Mouse (Mus musculus) kidney, postnatal 0 days (tissue): ENCODE results near the gene 1810065E05Rik. TPM values are rescaled to one million over a fixed set of nuclear protein-coding genes. Genes with fewer than 3 reads are reported as not detected.

ENCODE experiments used
- ATAC-seq: fragments of 200-750 bp; cut with Nextera tagmentation; replicated peaks from 2 replicates; pipeline ENCODE4 v1.8.0; 2017; ENCODE audit warnings: low read depth, moderate number of reproducible peaks, moderate TSS enrichment, moderate library complexity; ENCODE audit not compliant: low FRiP score
- DNase-seq: peaks from one replicate; pipeline ENCODE4 v3.0.0-alpha.2; 2016; ENCODE audit warnings: low spot score
- H3K27ac ChIP-seq: fragments of 300-500 bp; sonication (generic); 2 replicates; pipeline ENCODE4 v1.5.1; 2014; ENCODE audit warnings: mild to moderate bottlenecking
- H3K27me3 ChIP-seq: fragments of 300-500 bp; sonication (generic); 2 replicates; pipeline ENCODE4 v1.6.1; 2014; ENCODE audit warnings: low read length, mixed read lengths; ENCODE audit not compliant: insufficient read depth
- H3K36me3 ChIP-seq: fragments of 300-500 bp; sonication (generic); 2 replicates; pipeline ENCODE4 v1.6.1; 2014; ENCODE audit warnings: low read length, mixed read lengths; ENCODE audit not compliant: insufficient read depth
- H3K4me1 ChIP-seq: fragments of 300-500 bp; sonication (generic); replicated peaks from 2 replicates; pipeline ENCODE4 v1.6.1; 2014; ENCODE audit warnings: antibody characterized with exemption, low read length, mixed read lengths; ENCODE audit not compliant: insufficient read depth
- H3K4me2 ChIP-seq: fragments of 300-500 bp; sonication (generic); 2 replicates; pipeline ENCODE4 v1.6.1; 2014; ENCODE audit warnings: mild to moderate bottlenecking, low read length, moderate library complexity, mixed read lengths
- H3K4me3 ChIP-seq: fragments of 300-500 bp; sonication (generic); replicated peaks from 2 replicates; pipeline ENCODE4 v1.5.1; 2014; ENCODE audit warnings: low read depth, low read length
- H3K9ac ChIP-seq: fragments of 300-500 bp; sonication (generic); 2 replicates; pipeline ENCODE4 v1.6.1; 2014; ENCODE audit warnings: low read depth, low read length
- H3K9me3 ChIP-seq: fragments of 300-500 bp; sonication (generic); replicated peaks from 2 replicates; pipeline ENCODE4 v1.6.1; 2016; ENCODE audit warnings: low read length, inconsistent platforms, mixed read lengths
- CTCF ChIP-seq: IDR thresholded peaks from 2 replicates; pipeline ENCODE4 v1.5.1; 2016; ENCODE audit warnings: antibody characterized with exemption, low read depth, mild to moderate bottlenecking, moderate library complexity
- WGBS: fragments of 180-500 bp; shearing (Covaris S2); extraction: QIAGEN DNeasy Blood & Tissue Kit; methylation state at CpG from one replicate; pipeline ENCODE4 v1.1.7; 2014; 5-methylcytosine and 5-hydroxymethylcytosine counted together
- polyA plus RNA-seq: library from polyadenylated mRNA; unstranded; fragments of >200 nt; fragmentation: Nextera tagmentation; extraction: Ambion mirVana; gene quantifications from 2 replicates; pipeline ENCODE4 v1.2.1, GENCODE M21; 2015

1810065E05Rik gene
- polyA plus RNA-seq = not detected in 2 replicates

DNA sequence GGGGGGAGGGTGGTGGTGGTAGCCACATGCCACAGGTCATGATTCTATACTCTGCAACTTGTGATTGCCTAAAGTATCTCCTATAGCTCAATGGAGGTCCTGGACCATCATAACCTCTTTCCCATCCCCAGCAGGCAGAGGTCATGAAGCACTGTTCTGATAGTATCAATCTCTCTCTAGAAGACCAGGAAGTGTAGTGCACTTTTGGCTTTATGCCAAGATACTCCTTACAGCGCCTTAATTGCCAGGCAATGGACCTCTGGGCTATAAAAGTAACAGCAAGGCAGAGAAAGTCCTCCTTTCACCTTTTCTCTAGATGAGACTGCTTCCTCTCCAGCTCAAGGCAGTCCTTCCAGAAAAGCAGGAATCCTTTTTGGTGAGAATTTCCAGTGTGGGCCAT is at the start of gene 1810065E05Rik:
Gene 1810065E05Rik, plus strand, starts transcription at position 297 of the 400 bp plus-strand sequence.
- Histone ChIP-seq H3K27me3 (no peaks in the 10 kb centered on the region), H3K9ac (no peak within 1 kb of the TSS), H3K4me3 (no peak within 1 kb of the TSS), H3K4me2 (no peak within 1 kb of the TSS), H3K4me1 (no peaks in the 10 kb centered on the region), H3K9me3 (no peaks in the 10 kb centered on the region), H3K27ac (no peak within 1 kb of the TSS), H3K36me3 (no peaks in the 10 kb centered on the region)
- ATAC-seq = no peak
- DNase-seq = no peak
- WGBS = 42% methylated on average over 1 of the region's 1 CpGs
- TF ChIP-seq CTCF = no peak

DNA sequence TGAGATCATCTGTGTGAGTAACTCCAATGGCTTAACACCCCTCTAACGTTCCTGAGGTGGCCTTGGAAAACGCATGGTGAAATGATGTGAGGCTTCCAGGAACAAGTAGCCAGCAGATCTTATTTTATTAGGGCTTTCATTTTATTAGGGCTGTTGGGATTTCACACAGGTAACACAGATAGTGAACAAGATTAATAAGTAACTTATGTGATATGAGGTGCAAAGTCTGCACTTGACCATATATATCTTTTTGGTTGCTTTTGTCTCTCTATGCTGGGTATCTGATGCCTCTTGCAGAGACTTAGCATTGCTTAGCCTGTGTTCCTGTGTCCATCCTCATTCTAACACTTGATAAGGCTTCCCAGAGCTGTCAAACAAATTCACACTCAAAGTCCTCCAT is 43.6 kb upstream of the 1810065E05Rik start:
- H3K36me3 ChIP-seq = no peaks in the 10 kb centered on the region
- ATAC-seq (no peak), DNase-seq (no peak)
- no peak overlapping the region for H3K4me3 ChIP-seq
- H3K27ac ChIP-seq = no peak overlapping the region
- H3K9ac ChIP-seq = no peak overlapping the region
- H3K9me3 ChIP-seq = no peaks in the 10 kb centered on the region
- no peak for TF ChIP-seq CTCF
- 78% methylated on average over 2 of the region's 2 CpGs for WGBS
- no peak overlapping the region for H3K4me2 ChIP-seq
- H3K4me1 ChIP-seq = no peaks in the 10 kb centered on the region
- H3K27me3 ChIP-seq = no peaks in the 10 kb centered on the region

DNA sequence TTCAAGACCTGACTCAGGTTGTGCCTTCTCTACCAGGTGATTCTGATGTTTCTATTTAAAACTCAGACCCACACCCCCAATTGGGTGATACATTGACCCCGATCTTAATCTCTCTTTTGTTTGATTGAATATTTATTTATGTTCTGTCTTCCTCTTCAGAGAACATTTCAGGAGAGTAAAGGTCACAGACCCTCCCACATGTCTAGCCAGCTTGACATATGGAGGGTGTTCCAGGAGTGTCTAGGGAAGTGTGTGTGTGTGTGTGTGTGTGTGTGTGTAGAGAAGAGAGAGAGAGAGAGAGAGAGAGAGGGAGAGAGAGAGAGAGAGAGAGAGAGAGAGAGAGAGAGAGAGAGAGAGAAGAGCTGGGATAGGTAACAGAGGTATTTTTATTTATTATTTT is 43.2 kb upstream of the 1810065E05Rik start:
- no peak for ATAC-seq
- 47% methylated on average over 1 of the region's 1 CpGs for WGBS

DNA sequence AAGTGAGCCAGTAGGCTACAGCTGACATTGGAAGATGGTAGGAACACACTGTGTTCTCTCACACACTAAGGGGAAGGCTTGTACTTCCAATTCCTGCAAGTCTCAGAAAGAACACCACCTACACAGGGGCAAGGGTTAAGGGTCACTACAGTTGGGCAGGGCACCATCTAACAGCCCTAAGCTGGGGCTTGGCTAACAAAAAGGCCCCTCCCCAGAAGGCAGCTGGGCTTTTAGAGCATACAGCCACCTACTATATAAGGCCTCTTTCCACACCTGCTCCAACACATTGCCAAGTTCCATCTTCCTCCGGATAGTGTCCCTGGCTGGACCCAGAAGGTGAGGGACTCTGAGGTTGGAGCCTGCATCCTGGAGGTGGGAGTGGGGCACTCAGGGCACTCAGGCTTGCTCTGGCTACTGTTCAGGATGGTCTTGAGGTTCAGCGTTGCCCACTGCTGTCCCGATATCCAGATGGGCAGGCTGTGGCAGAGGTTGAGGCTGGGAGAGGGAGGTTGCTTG is 42.1 kb upstream of the 1810065E05Rik start, which contains the start of gene Lypd8:
Gene Lypd8, plus strand, starts transcription at position 281 of the 516 bp plus-strand sequence.
- DNase-seq (no peak), ATAC-seq (no peak)
- Histone ChIP-seq H3K4me1 (no peaks in the 10 kb centered on the region), H3K4me3 (no peak within 1 kb of the TSS), H3K27me3 (no peaks in the 10 kb centered on the region), H3K27ac (no peak within 1 kb of the TSS), H3K9me3 (no peaks in the 10 kb centered on the region), H3K9ac (no peak within 1 kb of the TSS), H3K36me3 (no peaks in the 10 kb centered on the region), H3K4me2 (no peak within 1 kb of the TSS)
- 91% methylated on average over 3 of the region's 3 CpGs for whole genome bisulfite sequencing
- no peak for TF ChIP-seq CTCF

More for the DNA sequence above, 43.2 kb upstream of the 1810065E05Rik start:
- Histone ChIP-seq H3K27me3 (no peaks in the 10 kb centered on the region), H3K36me3 (no peaks in the 10 kb centered on the region), H3K4me2 (no peak overlapping the region), H3K9ac (no peak overlapping the region), H3K4me1 (no peaks in the 10 kb centered on the region), H3K27ac (no peak overlapping the region), H3K9me3 (no peaks in the 10 kb centered on the region), H3K4me3 (no peak overlapping the region)
- no peak for TF ChIP-seq CTCF
- DNase-seq = no peak

DNA sequence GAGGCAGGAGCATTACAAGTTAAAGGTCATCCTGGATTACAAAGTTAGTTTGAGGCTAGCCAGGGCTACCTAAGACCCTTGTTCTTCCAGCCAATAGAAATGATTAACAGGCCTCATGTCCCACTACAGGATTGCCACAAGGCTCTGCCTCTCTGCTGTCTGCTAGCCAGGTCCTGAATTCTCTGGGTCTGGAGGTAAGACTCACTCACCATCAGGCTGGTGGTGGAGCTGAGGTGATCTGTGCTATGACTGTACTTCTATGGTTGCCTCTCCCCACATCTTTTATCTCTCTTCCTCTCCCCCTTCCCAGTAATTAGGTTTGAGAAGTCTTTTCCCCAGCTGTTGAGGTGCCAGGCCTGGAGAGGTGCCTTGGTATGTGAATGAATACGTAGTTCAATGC is 41.4 kb upstream of the 1810065E05Rik start:
- Histone ChIP-seq H3K27ac (no peak overlapping the region), H3K9me3 (no peaks in the 10 kb centered on the region), H3K4me2 (no peak overlapping the region), H3K4me1 (no peaks in the 10 kb centered on the region), H3K4me3 (no peak overlapping the region), H3K9ac (no peak overlapping the region), H3K27me3 (no peaks in the 10 kb centered on the region), H3K36me3 (no peaks in the 10 kb centered on the region)
- ATAC-seq (no peak), DNase-seq (no peak)
- 88% methylated on average over 1 of the region's 1 CpGs for WGBS
- no peak for TF ChIP-seq CTCF

DNA sequence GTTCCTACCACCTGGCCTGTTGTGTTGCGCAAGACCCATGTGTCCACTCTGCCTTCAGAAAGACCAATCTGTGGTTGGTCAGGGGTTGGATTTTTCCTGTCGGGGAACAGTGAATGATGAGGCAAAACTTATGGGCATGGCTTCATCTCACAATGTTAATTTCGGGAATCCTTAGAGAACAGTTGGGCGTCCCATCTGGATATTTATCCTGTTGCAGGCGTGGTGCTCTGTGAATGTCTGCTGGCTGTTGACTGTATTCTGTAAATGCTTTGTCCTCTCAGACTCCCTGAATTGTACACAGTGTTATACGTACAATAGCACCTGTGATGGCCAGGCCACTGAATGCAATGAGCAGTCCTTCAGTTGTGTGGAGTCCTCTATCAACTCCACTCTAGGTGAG is 38.4 kb upstream of the 1810065E05Rik start:
- no peaks in the 10 kb centered on the region for H3K9me3 ChIP-seq
- H3K4me3 ChIP-seq = no peak overlapping the region
- 91% methylated on average over 6 of the region's 6 CpGs for whole genome bisulfite sequencing
- no peak overlapping the region for H3K27ac ChIP-seq
- H3K27me3 ChIP-seq = no peaks in the 10 kb centered on the region
- H3K36me3 ChIP-seq = no peaks in the 10 kb centered on the region
- no peak overlapping the region for H3K9ac ChIP-seq
- no peak for TF ChIP-seq CTCF
- no peak overlapping the region for H3K4me2 ChIP-seq
- no peak for DNase-seq
- ATAC-seq = no peak
- no peaks in the 10 kb centered on the region for H3K4me1 ChIP-seq
